Mouse (Mus musculus) liver, embryonic 14 days (tissue): ENCODE data around the gene Ifna9. TPM values are rescaled to one million over a fixed set of nuclear protein-coding genes. Genes with fewer than 3 reads are reported as not detected.

Experiments used
- polyA plus RNA-seq: library from polyadenylated mRNA; depleted of rRNA; stranded (reverse); fragments of >200 nt; gene quantifications from 2 replicates; pipeline ENCODE4 v1.2.3, GENCODE M21; 2012; rRNA removed

Ifna9 gene
- polyA plus RNA-seq: not detected in 2 replicates

DNA sequence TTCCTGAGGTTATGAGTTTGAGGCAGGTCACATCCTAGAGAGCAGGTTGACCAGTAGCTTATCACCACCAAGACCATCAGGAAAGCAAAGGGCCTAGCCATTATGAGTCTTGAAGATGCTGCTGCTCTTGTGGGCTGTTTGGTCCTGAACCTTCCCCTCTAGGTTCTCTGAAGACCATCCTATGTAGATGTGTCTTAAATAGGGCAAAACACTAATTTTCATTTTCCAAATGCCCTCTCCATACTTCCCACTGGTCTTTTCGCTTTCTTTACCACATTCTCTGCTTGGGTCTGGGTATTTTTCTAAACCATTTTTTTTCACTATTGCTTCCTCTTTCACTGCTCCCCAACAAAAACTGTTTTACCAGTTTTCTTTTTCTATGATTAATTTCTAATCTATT, at the start of gene Ifna9:
TSS of gene Ifna9 (minus strand) at position 101 of the 400 bp plus-strand sequence.

GRCm38 (mm10) chr4:88634311-88634710, 42.1 kb upstream of the Ifna9 start, which contains the start of gene C87499:
C87499 (minus strand) TSS chr4:88634411.

DNA sequence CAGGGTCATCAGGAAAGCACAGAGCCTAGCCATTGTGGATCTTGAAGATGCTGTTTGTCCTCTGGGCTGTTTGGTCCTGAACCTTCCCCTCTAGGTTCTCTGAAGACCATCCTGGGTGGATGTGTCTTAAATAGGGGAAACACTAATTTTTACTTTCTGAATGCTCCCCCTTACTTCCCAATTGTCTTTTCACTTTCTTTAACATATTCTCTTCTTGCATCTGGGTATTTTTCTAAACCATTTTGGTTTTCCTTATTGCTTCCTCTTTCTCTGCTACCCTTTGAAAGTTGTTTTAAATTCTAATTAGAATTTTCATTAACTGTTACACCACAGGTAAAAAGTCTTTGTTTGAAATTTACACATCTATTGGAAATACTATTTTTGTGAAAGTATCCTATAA, 11.1 kb upstream of the Ifna9 start, which contains the start of gene Ifna12:
TSS of gene Ifna12 (minus strand) at position 101 of the 400 bp plus-strand sequence.

DNA sequence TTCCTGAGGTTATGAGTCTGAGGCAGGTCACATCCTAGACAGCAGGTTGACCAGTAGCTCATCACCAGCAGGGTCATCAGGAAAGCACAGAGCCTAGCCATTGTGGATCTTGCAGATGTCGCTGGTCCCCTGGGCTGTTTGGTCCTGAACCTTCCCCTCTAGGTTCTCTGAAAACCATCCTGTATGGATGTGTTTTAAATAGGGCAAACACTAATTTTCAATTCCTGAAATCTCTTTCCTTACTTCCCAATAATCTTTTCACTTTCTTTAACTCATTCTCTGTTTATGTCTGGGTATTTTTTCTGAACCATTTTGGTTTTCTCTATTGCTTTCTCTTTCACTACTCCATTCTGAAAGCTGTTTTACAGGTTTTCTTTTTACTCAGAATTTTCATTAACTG, 20.5 kb downstream of the Ifna9 start, which contains the start of gene Ifna14:
TSS of gene Ifna14 (minus strand) at position 101 of the 400 bp plus-strand sequence.

GRCm38 (mm10) chr4:88558145-88558544, 34.0 kb downstream of the Ifna9 start, which contains the start of gene Ifna15:
Ifna15 (minus strand) TSS chr4:88558245.

Other genes with a start within 250 kb of the Ifna9 start
- 1.2 and 1.7 TPM in 2 replicates for gene Hacd4, start 153.5 kb downstream of the Ifna9 start, polyA plus RNA-seq
- gene Ifnb1, start 69.6 kb downstream of the Ifna9 start, polyA plus RNA-seq: not detected in 2 replicates
- gene Ifna15, start 34.1 kb downstream of the Ifna9 start, polyA plus RNA-seq: not detected in 2 replicates
- gene Ifna14, start 20.6 kb downstream of the Ifna9 start, polyA plus RNA-seq: not detected in 2 replicates
- not detected in 2 replicates for gene Ifna12, start 11.0 kb upstream of the Ifna9 start, polyA plus RNA-seq
- not detected in 2 replicates for gene C87499, start 42.0 kb upstream of the Ifna9 start, polyA plus RNA-seq
- not detected in 2 replicates for gene Ifna13, start 52.1 kb upstream of the Ifna9 start, polyA plus RNA-seq
- not detected in 2 replicates for gene Ifna16, start 84.5 kb upstream of the Ifna9 start, polyA plus RNA-seq
- not detected in 2 replicates for gene Ifna2, start 91.5 kb upstream of the Ifna9 start, polyA plus RNA-seq
- gene Ifnab, start 99.0 kb upstream of the Ifna9 start, polyA plus RNA-seq: 0.06 TPM in 1 of 2 replicates, not detected in the other
- 0.06 and 0.10 TPM in 2 replicates for gene Gm26566, start 129.4 kb upstream of the Ifna9 start, polyA plus RNA-seq
- gene Klhl9, start 130.1 kb upstream of the Ifna9 start, polyA plus RNA-seq: 9.1 and 11.2 TPM in 2 replicates
- gene Gm13271, start 162.5 kb upstream of the Ifna9 start, polyA plus RNA-seq: not detected in 2 replicates
- gene Gm13283, start 167.7 kb upstream of the Ifna9 start, polyA plus RNA-seq: not detected in 2 replicates
- not detected in 2 replicates for gene Gm13290, start 181.4 kb upstream of the Ifna9 start, polyA plus RNA-seq
- gene Gm13289, start 184.5 kb upstream of the Ifna9 start, polyA plus RNA-seq: not detected in 2 replicates
- not detected in 2 replicates for gene Gm13272, start 187.5 kb upstream of the Ifna9 start, polyA plus RNA-seq
- gene Ifnz, start 189.7 kb upstream of the Ifna9 start, polyA plus RNA-seq: 0.01 TPM in 1 of 2 replicates, not detected in the other
- not detected in 2 replicates for gene Gm13276, start 193.3 kb upstream of the Ifna9 start, polyA plus RNA-seq
- not detected in 2 replicates for gene Gm13277, start 196.2 kb upstream of the Ifna9 start, polyA plus RNA-seq
- not detected in 2 replicates for gene Gm13278, start 199.2 kb upstream of the Ifna9 start, polyA plus RNA-seq
- gene Gm13275, start 202.1 kb upstream of the Ifna9 start, polyA plus RNA-seq: 0.06 TPM in 1 of 2 replicates, not detected in the other
- not detected in 2 replicates for gene Gm13279, start 205.0 kb upstream of the Ifna9 start, polyA plus RNA-seq
- gene Gm13285, start 207.3 kb upstream of the Ifna9 start, polyA plus RNA-seq: not detected in 2 replicates
- gene Gm13287, start 210.9 kb upstream of the Ifna9 start, polyA plus RNA-seq: not detected in 2 replicates
- not detected in 2 replicates for gene Gm13288, start 213.1 kb upstream of the Ifna9 start, polyA plus RNA-seq
- not detected in 2 replicates for gene Ifna7, start 223.8 kb upstream of the Ifna9 start, polyA plus RNA-seq
- gene Ifna11, start 227.6 kb upstream of the Ifna9 start, polyA plus RNA-seq: not detected in 2 replicates
- gene Ifna6, start 235.0 kb upstream of the Ifna9 start, polyA plus RNA-seq: not detected in 2 replicates
- not detected in 2 replicates for gene Ifna5, start 243.1 kb upstream of the Ifna9 start, polyA plus RNA-seq
- gene Ifna4, start 249.5 kb upstream of the Ifna9 start, polyA plus RNA-seq: not detected in 2 replicates